Mouse (Mus musculus) embryonic fibroblast, embryonic 13.5 days (primary cell): ENCODE results near the gene Prune2.

ENCODE experiments used
- CTCF ChIP-seq: IDR thresholded peaks from 2 replicates; pipeline ENCODE4 v1.5.1; 2011; ENCODE audit warnings: mild to moderate bottlenecking, control low read depth, low read length, moderate library complexity, borderline replicate concordance; ENCODE audit not compliant: insufficient read depth
- POLR2A ChIP-seq: IDR thresholded peaks from 2 replicates; pipeline ENCODE4 v1.6.1; 2011; ENCODE audit warnings: low read depth, mild to moderate bottlenecking, control low read depth, low read length, moderate library complexity

DNA sequence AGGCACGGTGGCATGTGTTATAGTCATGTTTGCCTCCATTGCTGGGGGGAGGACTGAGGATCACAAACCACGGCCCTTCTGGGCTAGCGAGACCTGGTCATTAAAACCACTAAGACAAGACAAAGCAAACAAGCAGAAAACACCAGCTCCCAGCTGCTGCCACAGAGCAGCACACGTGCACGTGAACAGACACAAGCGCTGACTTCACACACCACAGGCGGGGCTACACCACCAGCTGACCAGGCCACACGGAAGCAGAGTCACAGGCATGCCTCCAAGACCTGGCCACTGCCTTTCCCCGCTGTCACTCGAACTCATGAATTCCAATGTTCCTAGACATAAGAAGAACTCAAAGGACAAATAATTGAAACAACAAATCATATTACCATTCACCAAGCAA, 125.5 kb downstream of the Prune2 start:
- TF ChIP-seq POLR2A = no peak
- TF ChIP-seq CTCF = no peak
